Mouse (Mus musculus): Measurements from ENCODE around the gene Tnfsf12. TPM values are rescaled to one million over a fixed set of nuclear protein-coding genes. Genes with fewer than 3 reads are reported as not detected.
"Not testable (repeated sequence)": the region's sequence is repeated elsewhere in the genome, so short reads cannot be mapped to it uniquely, and the experiment has no call there.

Gene Tnfsf12
- total and polyA plus RNA-seq, 2 experiments from 2014 or later = 5.0 to 7.1 TPM

DNA sequence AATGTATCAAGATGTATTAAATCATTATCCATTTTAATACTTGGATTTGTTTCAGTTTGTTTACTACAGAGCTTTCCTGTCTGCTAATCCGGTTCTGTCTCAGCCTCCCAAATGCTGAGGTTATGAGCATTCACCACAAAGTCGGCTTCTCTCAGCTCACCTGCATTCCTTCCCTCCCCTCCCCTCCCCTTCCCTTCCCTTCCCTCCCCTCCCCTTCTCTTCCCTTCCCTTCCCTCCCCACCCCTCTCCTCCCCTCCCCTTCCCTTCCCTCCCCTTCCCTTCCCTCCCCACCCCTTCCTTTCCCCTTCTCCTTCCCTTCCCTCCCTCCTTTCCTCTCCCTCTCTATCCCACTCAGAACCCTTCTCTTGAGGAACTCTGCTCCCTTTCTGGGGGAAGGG, 9.0 kb upstream of the Tnfsf12 start:
- H3K4me1 ChIP-seq (ENCODE audit: insufficient read depth, low read length) = 0 out of 2 replicates have a peak, but pooled peaks cover 5% of the 10 kb centered on the region
- H3K9me3 ChIP-seq (ENCODE audit: low read length) = no peaks in the 10 kb centered on the region
- H3K27me3 ChIP-seq (ENCODE audit: insufficient read depth, low read length) = no peaks in the 10 kb centered on the region
- no peak overlapping the region for H3K27ac ChIP-seq
- no peak overlapping the region for H3K4me3 ChIP-seq (ENCODE audit: low read length)
- no peak overlapping the region for H3K4me2 ChIP-seq (ENCODE audit: low read depth, low read length)
- no peaks in the 10 kb centered on the region for H3K36me3 ChIP-seq (ENCODE audit: insufficient read depth, low read length)
- 55% methylated on average over 2 of the region's 2 CpGs for WGBS
- no peak for DNase-seq (ENCODE audit: low spot score)
- H3K9ac ChIP-seq (replicated peaks; ENCODE audit: low read length) = no peak overlapping the region
- no peak for TF ChIP-seq CTCF (IDR thresholded peaks at IDR 0.05; ENCODE audit: low read depth)
- no peak for ATAC-seq

- Histone ChIP-seq H3K36me3 (ENCODE audit: insufficient read depth, low read length) (no peaks in the 10 kb centered on the region), H3K9me3 (ENCODE audit: low read length) (no peaks in the 10 kb centered on the region), H3K4me3 (ENCODE audit: low read length) (no peak overlapping the region), H3K9ac (replicated peaks; ENCODE audit: low read length) (no peak overlapping the region), H3K4me2 (ENCODE audit: low read depth, low read length) (no peak overlapping the region), H3K27me3 (ENCODE audit: insufficient read depth, low read length) (no peaks in the 10 kb centered on the region), H3K4me1 (ENCODE audit: insufficient read depth, low read length) (0 out of 2 replicates have a peak, but pooled peaks cover 5% of the 10 kb centered on the region), H3K27ac (no peak overlapping the region)
- 59% methylated on average over 8 of the region's 8 CpGs for WGBS
- ATAC-seq (no peak), DNase-seq (ENCODE audit: low spot score) (no peak)
- TF ChIP-seq CTCF (IDR thresholded peaks at IDR 0.05; ENCODE audit: low read depth) = no peak
These were observed 8.4 kb upstream of the Tnfsf12 start for GRCm38 (mm10) chr11:69703814-69704612.

DNA sequence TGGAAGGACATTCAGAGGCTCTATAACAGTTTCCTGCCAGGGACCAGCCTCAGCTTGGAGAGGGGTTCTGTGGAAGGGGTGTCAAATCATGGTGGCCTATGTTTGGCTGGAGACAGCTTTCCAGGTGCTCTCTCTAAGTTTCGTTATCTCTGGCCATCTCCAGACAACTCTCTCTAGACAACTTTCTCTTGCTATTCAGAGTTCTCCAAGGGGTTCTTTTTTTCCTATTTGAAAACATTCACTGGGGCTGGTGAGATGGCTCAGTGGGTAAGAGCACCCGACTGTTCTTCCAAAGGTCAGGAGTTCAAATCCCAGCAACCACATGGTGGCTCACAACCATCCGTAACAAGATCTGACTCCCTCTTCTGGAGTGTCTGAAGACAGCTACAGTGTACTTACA, 7.7 kb upstream of the Tnfsf12 start:
- H3K4me1 ChIP-seq (ENCODE audit: insufficient read depth, low read length); H3K27ac ChIP-seq; H3K4me2 ChIP-seq (ENCODE audit: low read depth, low read length); H3K27me3 ChIP-seq (ENCODE audit: insufficient read depth, low read length); ATAC-seq; H3K4me3 ChIP-seq (ENCODE audit: low read length); DNase-seq (ENCODE audit: low spot score); H3K9ac ChIP-seq (replicated peaks; ENCODE audit: low read length); H3K9me3 ChIP-seq (ENCODE audit: low read length); H3K36me3 ChIP-seq (ENCODE audit: insufficient read depth, low read length): not testable (repeated sequence)
- WGBS = 67% methylated on average over 2 of the region's 3 CpGs

DNA sequence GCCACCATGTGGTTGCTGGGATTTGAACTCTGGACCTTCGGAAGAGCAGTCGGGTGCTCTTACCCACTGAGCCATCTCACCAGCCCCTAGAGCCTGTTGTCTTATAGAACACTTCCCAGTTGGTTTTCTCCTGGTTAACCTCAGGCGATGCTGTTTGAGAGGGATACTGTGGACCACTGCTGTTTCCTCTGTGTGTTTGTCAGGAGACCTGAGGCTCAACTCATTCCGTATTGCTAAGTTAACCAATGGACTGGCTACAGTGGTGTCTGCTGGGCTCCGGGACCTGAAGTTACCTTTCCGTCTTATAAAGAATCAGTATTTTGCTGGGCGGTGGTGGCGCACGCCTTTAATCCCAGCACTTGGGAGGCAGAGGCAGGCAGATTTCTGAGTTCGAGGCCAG, 7.2 kb upstream of the Tnfsf12 start:
- WGBS = 97% methylated on average over 10 of the region's 10 CpGs
- not testable (repeated sequence) for H3K36me3 ChIP-seq (ENCODE audit: insufficient read depth, low read length); H3K4me3 ChIP-seq (ENCODE audit: low read length); H3K4me1 ChIP-seq (ENCODE audit: insufficient read depth, low read length); H3K9ac ChIP-seq (replicated peaks; ENCODE audit: low read length); DNase-seq (ENCODE audit: low spot score); H3K27ac ChIP-seq; H3K4me2 ChIP-seq (ENCODE audit: low read depth, low read length); ATAC-seq; H3K9me3 ChIP-seq (ENCODE audit: low read length); H3K27me3 ChIP-seq (ENCODE audit: insufficient read depth, low read length)

GRCm38 (mm10) chr11:69699595-69699994, 3.9 kb upstream of the Tnfsf12 start:
- Histone ChIP-seq H3K4me1 (ENCODE audit: insufficient read depth, low read length) (no peaks in the 10 kb centered on the region; the same call in 1 of the 2 replicates), H3K27me3 (ENCODE audit: insufficient read depth, low read length) (no peaks in the 10 kb centered on the region), H3K4me3 (ENCODE audit: low read length) (no peak overlapping the region), H3K9me3 (ENCODE audit: low read length) (no peaks in the 10 kb centered on the region), H3K36me3 (ENCODE audit: insufficient read depth, low read length) (no peaks in the 10 kb centered on the region), H3K9ac (replicated peaks; ENCODE audit: low read length) (no peak overlapping the region), H3K27ac (no peak overlapping the region), H3K4me2 (ENCODE audit: low read depth, low read length) (no peak overlapping the region)
- ATAC-seq = no peak
- no peak for TF ChIP-seq CTCF (IDR thresholded peaks at IDR 0.05; ENCODE audit: low read depth)
- 86% methylated on average over 1 of the region's 1 CpGs for WGBS
- DNase-seq (ENCODE audit: low spot score) = no peak

DNA sequence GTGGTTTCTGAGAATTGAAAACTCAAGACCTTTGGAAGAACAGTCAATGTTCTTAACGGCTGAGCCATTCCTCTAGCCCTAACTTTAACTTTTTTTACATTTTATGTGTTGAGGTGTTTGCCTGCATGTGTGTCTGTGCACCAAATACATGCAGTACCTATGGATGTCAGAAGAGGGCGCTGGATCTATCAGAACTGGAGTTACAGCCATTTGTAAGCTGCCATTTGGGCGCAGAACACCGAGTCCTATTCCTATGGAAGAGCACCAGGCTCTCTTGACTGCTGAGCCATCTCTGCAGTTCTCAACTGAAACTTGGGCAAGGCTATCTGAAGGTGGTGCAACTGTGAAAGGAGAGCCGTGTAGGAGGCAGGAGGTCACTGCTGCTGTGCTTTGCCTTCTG, 2.9 kb upstream of the Tnfsf12 start:
- H3K9me3 ChIP-seq (ENCODE audit: low read length) = no peaks in the 10 kb centered on the region
- no peak overlapping the region for H3K4me3 ChIP-seq (ENCODE audit: low read length)
- H3K4me2 ChIP-seq (ENCODE audit: low read depth, low read length) = no peak overlapping the region
- no peak overlapping the region for H3K9ac ChIP-seq (replicated peaks; ENCODE audit: low read length)
- no peak for DNase-seq (ENCODE audit: low spot score)
- 68% methylated on average over 5 of the region's 5 CpGs for WGBS
- H3K4me1 ChIP-seq (ENCODE audit: insufficient read depth, low read length) = no peaks in the 10 kb centered on the region; the same call in 1 of the 2 replicates
- ATAC-seq = no peak
- H3K27ac ChIP-seq = no peak overlapping the region
- H3K27me3 ChIP-seq (ENCODE audit: insufficient read depth, low read length) = no peaks in the 10 kb centered on the region
- no peaks in the 10 kb centered on the region for H3K36me3 ChIP-seq (ENCODE audit: insufficient read depth, low read length)
- TF ChIP-seq CTCF (IDR thresholded peaks at IDR 0.05; ENCODE audit: low read depth) = peak; percentile 27; the same call in 1 of the 2 replicates

DNA sequence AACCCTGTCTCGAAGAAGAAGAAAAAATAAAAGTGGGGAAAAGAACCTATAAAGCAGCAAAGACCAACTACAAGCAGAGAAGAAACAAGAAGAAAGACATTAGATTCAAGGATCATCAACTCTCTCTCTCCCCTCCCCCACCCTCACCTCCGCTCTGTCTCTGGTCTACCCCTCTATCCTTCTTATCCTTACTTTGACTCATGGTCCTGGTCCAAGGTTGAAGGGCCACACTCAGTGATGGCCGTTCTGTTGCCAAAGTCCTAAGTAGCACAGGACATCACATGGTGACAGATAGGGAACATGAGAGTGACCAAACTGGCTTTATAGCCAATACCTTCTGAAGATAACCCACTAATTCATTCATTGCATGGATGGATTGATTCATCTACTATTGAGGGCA, 1.7 kb upstream of the Tnfsf12 start:
- H3K36me3 ChIP-seq (ENCODE audit: insufficient read depth, low read length) = no peaks in the 10 kb centered on the region
- 87% methylated on average over 3 of the region's 3 CpGs for WGBS

More for the DNA sequence above, 1.7 kb upstream of the Tnfsf12 start:
- TF ChIP-seq CTCF (IDR thresholded peaks at IDR 0.05; ENCODE audit: low read depth) = no peak
- H3K9ac ChIP-seq (replicated peaks; ENCODE audit: low read length) = no peak overlapping the region
- no peak overlapping the region for H3K27ac ChIP-seq
- no peaks in the 10 kb centered on the region for H3K27me3 ChIP-seq (ENCODE audit: insufficient read depth, low read length)
- no peak overlapping the region for H3K4me3 ChIP-seq (ENCODE audit: low read length)
- DNase-seq (ENCODE audit: low spot score) = no peak
- no peaks in the 10 kb centered on the region; the same call in 1 of the 2 replicates for H3K4me1 ChIP-seq (ENCODE audit: insufficient read depth, low read length)
- no peak overlapping the region for H3K4me2 ChIP-seq (ENCODE audit: low read depth, low read length)
- ATAC-seq = no peak
- H3K9me3 ChIP-seq (ENCODE audit: low read length) = no peaks in the 10 kb centered on the region

Data from hindbrain, postnatal 0 days (tissue).